Mouse (Mus musculus): ENCODE measurements around the gene Rtn4r.
"Not testable (repeated sequence)": the region's sequence is repeated elsewhere in the genome, so short reads cannot be mapped to it uniquely, and the experiment has no call there.

The Rtn4r gene

DNA sequence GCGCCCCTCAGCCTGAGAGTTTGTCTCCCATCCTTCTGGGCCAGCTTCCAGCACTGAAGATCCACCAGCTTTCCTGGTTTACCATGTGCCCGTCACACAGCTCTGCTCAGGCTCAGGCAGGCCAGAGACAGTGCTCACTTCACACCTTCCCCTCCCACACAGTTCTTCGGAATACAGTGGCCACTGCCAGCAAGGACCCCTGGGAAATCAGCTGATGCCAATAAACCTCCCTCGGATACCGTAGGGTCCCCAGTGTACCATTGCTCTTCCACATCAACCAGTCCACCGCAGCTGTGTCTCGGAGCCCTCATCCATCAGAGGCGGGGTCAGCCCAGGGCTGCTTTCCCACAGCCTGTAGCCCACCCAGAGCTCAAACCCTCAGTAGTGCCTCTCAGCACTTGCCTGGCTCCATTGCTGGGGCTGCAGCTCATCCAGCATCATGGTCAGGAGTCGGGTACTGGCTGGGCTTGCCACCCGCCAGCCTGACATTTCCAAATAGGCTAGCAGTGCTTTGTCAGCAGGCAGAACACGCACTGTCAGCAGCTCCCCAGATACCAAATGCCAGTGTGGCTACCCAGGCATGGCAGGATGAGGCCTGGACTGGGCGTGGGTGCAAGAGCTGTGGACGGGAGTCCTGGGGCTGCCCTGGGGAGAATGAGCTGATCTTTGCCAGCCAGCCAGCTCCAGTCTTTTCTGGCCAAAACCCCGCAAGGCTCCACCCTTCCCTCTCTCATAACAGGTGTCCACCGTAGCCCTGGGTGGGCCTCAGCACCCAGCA, 67.0 kb downstream of the Rtn4r start:
- DNase-seq (ENCODE audit: low spot score): no peak

DNA sequence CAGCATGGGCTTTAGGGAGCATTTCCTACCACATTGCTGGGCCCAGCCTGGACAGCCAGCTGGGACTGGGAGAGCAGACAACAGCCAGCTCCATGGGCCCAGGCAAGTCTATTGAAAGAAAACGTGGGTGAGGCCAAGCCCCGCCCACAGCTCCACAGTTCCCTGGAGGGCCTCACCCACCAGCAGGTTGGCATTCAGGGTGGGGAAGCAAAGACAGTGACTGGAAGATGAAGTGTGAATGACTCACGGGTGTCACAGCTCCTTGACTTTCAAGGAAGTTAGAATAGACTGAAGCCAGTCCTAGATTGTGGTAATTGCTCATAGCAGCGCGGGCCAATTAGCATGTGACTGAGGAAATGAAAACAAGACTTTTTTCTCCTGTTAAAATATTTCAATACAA, 67.6 kb downstream of the Rtn4r start:
- DNase-seq (ENCODE audit: low spot score): peak; percentile 15

DNA sequence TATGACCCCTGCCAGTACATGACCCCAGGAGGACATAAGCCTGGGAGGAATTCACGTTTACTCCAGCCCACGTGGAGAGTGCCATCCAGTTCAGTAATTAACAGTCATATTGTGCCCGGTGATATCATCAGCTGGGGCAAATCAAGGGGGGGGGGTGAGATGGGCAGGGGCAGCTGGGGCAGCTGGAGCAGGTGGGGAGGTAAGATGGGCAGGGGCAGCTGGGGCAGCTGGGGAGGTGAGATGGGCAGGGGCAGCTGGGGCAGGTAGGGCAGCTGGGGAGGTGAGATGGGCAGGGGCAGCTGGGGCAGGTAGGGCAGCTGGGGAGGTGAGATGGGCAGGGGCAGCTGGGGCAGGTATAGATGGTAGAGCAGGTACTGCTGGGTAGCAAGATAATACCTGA, 68.1 kb downstream of the Rtn4r start:
- DNase-seq (ENCODE audit: low spot score): not testable (repeated sequence)

DNA sequence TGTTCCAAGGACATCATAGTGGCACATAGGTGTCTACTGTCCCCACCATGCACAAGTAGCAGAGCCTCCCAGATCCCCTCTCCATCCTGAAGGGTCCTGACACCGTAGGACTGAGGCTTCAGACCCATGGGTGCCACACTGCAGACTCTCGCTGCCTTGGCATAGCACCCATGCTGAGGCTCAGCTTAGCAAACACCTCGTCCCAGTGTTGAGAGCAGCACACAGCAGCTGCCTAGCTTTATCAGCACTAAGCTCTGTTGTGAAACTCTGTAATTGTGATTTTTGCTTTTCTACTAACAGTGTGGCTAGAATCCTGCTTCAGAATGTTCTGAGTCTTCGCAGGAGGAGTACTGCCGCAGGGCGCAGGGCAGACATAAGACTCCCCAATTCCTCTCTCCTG, 70.4 kb downstream of the Rtn4r start:
- DNase-seq (ENCODE audit: low spot score): no peak

DNA sequence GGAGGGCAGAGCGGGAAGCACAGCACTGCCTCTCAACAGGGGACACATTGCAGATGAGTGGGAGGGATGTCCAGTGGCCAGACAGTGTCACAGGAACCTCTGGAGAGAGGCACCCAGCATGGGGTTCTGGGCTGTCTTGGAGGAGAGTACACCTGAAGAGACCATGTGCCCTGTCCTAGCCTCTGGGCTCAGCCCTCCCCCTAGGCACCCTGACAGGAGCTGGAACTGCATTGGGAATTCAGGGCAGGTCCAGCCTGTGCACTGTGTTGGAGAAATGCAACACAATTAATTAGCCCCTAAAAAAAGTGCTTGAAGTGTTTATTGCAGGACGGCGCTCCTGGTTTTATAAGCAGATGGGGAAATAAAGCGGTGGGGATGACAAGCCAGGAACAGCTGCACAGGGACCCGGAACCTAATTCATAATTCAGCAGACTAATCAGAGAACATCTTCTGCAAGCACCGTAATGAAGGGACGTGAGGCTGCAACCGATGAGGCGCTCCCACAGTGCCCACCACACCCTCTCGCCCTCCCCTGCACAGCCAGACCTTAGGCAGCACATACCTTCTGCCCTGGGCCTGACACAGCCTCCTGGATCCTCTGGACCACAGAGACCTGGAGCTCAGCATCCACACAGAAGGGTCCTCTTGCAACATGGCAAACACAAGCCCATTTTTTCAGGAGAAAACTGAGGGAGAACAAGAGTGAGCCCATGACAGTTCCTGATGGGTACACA, 71.1 kb downstream of the Rtn4r start:
- no peak for DNase-seq (ENCODE audit: low spot score)

DNA sequence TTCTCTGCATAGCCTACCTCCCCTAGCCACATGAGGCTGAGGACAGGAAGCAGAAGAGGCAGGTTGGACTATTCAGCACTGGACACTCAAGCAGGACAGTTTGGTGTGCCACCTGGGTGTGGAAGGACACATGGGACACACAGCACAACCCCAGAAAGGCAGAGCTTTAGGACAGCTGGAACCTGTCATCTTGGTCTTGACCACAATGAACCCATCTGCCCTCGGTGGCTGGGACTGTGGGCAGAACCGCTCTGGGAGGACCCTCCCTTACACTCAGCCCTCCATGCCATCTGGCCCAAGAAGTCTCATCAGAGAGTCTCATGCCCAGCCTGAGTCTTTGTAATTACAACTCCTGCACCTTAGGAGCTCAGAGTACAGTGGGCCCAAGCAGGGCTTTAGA, 72.6 kb downstream of the Rtn4r start:
- no peak for DNase-seq (ENCODE audit: low spot score)

DNA sequence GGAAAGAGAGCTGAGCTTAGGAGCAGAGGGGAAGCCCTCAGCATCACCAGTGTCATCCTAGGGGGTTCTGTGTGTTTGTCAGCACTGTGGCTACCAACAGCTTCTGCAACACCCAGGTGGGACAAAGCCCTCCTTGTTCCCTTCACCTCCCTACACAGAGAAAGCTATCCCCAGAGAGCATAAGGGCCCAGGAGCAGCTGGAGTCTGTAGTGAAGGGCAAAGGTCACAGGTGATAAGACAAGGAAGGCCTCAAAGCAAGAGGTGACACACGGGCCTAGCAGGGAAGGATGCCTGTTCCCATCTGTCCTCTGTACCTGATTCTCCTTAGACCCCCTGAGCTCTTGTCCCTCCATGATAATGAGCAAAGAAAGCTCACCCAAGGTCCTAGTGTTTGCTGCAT, 74.2 kb downstream of the Rtn4r start:
- no peak for DNase-seq (ENCODE audit: low spot score)

Measured in urinary bladder, postnatal 25 days (tissue).